Mouse (Mus musculus) liver, embryonic 16.5 days (tissue): ENCODE results near the gene Rtl10. TPM values are rescaled to one million over a fixed set of nuclear protein-coding genes. Genes with fewer than 3 reads are reported as not detected.

Source experiments
- ATAC-seq: fragments of 200-750 bp; cut with Nextera tagmentation; 2 replicates; pipeline ENCODE4 v1.8.0; 2017; ENCODE audit warnings: low read depth, mild to moderate bottlenecking, moderate number of reproducible peaks, moderate library complexity
- H3K27ac ChIP-seq: fragments of 300-500 bp; sonication (generic); 2 replicates; pipeline ENCODE4 v1.5.1; 2014; ENCODE audit warnings: mild to moderate bottlenecking, low read length
- H3K27me3 ChIP-seq: fragments of 300-500 bp; sonication (generic); 2 replicates; pipeline ENCODE4 v1.6.1; 2014; ENCODE audit warnings: low read depth, low read length, mixed read lengths; ENCODE audit not compliant: control insufficient read depth, insufficient read depth
- H3K36me3 ChIP-seq: fragments of 300-500 bp; sonication (generic); 2 replicates; pipeline ENCODE4 v1.6.1; 2014; ENCODE audit warnings: mild to moderate bottlenecking; ENCODE audit not compliant: control insufficient read depth, insufficient read depth
- H3K4me1 ChIP-seq: fragments of 300-500 bp; sonication (generic); 2 replicates; pipeline ENCODE4 v1.6.1; 2014; ENCODE audit warnings: low read depth, low read length, mixed read lengths; ENCODE audit not compliant: control insufficient read depth
- H3K4me2 ChIP-seq: fragments of 300-500 bp; sonication (generic); 2 replicates; pipeline ENCODE4 v1.6.1; 2014; ENCODE audit warnings: low read depth, low read length, mixed read lengths
- H3K4me3 ChIP-seq: fragments of 300-500 bp; sonication (generic); 2 replicates; pipeline ENCODE4 v1.5.1; 2014; ENCODE audit warnings: low read depth, mild to moderate bottlenecking, low read length
- H3K9ac ChIP-seq: fragments of 300-500 bp; sonication (generic); 2 replicates; pipeline ENCODE4 v1.6.1; 2014; ENCODE audit warnings: low read depth, low read length
- H3K9me3 ChIP-seq: fragments of 300-500 bp; sonication (generic); replicated peaks from 2 replicates; pipeline ENCODE4 v1.6.1; 2016; ENCODE audit warnings: low read length; ENCODE audit not compliant: control insufficient read depth
- WGBS: fragments of 180-500 bp; shearing (Covaris S2); extraction: QIAGEN DNeasy Blood & Tissue Kit; methylation state at CpG from one replicate; pipeline ENCODE4 v1.1.7; 2014; ENCODE audit not compliant: insufficient replicate concordance; 5-methylcytosine and 5-hydroxymethylcytosine counted together
- polyA plus RNA-seq: library from polyadenylated mRNA; unstranded; fragments of >200 nt; fragmentation: Nextera tagmentation; extraction: Ambion mirVana; gene quantifications from 2 replicates; pipeline ENCODE4 v1.2.1, GENCODE M21; 2015

The Rtl10 gene
- 0.43 and 0.54 TPM in 2 replicates for polyA plus RNA-seq

- under 1% methylated on average over 51 of the region's 51 CpGs for WGBS
- ATAC-seq, result peak; percentile 97
Measured at GRCm38 (mm10) chr16:18498558-18498990, at the start of gene Rtl10, which contains the start of gene Gnb1l. TSS of gene Rtl10 (plus strand) at chr16:18498901. TSS of gene Gnb1l (plus strand) at chr16:18498713.

GRCm38 (mm10) chr16:18449005-18449404, 49.7 kb upstream of the Rtl10 start:
- Histone ChIP-seq H3K4me2 (no peak overlapping the region), H3K27me3 (no peaks in the 10 kb centered on the region), H3K36me3 (peaks cover 66% of the 10 kb centered on the region), H3K4me3 (no peak overlapping the region), H3K27ac (no peak overlapping the region), H3K9ac (no peak overlapping the region), H3K4me1 (no peaks in the 10 kb centered on the region), H3K9me3 (no peaks in the 10 kb centered on the region)
- WGBS, result 88% methylated on average over 4 of the region's 4 CpGs
- no peak for ATAC-seq

More at GRCm38 (mm10) chr16:18498558-18498990, at the start of gene Rtl10, which contains the start of gene Gnb1l:
- Histone ChIP-seq H3K4me3 (peak within 1 kb of the TSS; percentile 81), H3K4me1 (peaks cover 16% of the 10 kb centered on the region), H3K27ac (peak within 1 kb of the TSS; percentile 73), H3K4me2 (peak within 1 kb of the TSS; percentile 92), H3K27me3 (no peaks in the 10 kb centered on the region), H3K9ac (peak within 1 kb of the TSS; percentile 89), H3K36me3 (peaks cover 9% of the 10 kb centered on the region), H3K9me3 (no peaks in the 10 kb centered on the region)

- no peak overlapping the region for H3K4me2 ChIP-seq
- ATAC-seq, result no peak
- H3K27ac ChIP-seq, result no peak overlapping the region
- no peaks in the 10 kb centered on the region for H3K27me3 ChIP-seq
- WGBS, result 87% methylated on average over 9 of the region's 9 CpGs
- peaks cover 67% of the 10 kb centered on the region for H3K36me3 ChIP-seq
- no peaks in the 10 kb centered on the region for H3K9me3 ChIP-seq
- no peak overlapping the region for H3K9ac ChIP-seq
- H3K4me1 ChIP-seq, result no peaks in the 10 kb centered on the region
- H3K4me3 ChIP-seq, result no peak overlapping the region
Measured at GRCm38 (mm10) chr16:18451486-18452181, 47.1 kb upstream of the Rtl10 start.

GRCm38 (mm10) chr16:18452361-18452862, 46.3 kb upstream of the Rtl10 start:
- no peaks in the 10 kb centered on the region for H3K9me3 ChIP-seq
- H3K36me3 ChIP-seq, result peaks cover 73% of the 10 kb centered on the region
- H3K4me1 ChIP-seq, result no peaks in the 10 kb centered on the region
- H3K4me2 ChIP-seq, result no peak overlapping the region
- no peaks in the 10 kb centered on the region for H3K27me3 ChIP-seq
- WGBS, result 90% methylated on average over 8 of the region's 8 CpGs
- no peak overlapping the region for H3K27ac ChIP-seq
- H3K4me3 ChIP-seq, result no peak overlapping the region
- no peak overlapping the region for H3K9ac ChIP-seq
- no peak for ATAC-seq

GRCm38 (mm10) chr16:18453846-18454245, 44.9 kb upstream of the Rtl10 start:
- no peak for ATAC-seq
- H3K4me2 ChIP-seq, result no peak overlapping the region
- H3K27ac ChIP-seq, result no peak overlapping the region
- H3K27me3 ChIP-seq, result no peaks in the 10 kb centered on the region
- H3K9ac ChIP-seq, result no peak overlapping the region
- H3K4me3 ChIP-seq, result no peak overlapping the region
- peaks cover 9% of the 10 kb centered on the region for H3K4me1 ChIP-seq
- WGBS, result 74% methylated on average over 5 of the region's 5 CpGs
- H3K9me3 ChIP-seq, result no peaks in the 10 kb centered on the region
- peaks cover 75% of the 10 kb centered on the region for H3K36me3 ChIP-seq

- no peak overlapping the region for H3K27ac ChIP-seq
- ATAC-seq, result no peak
- H3K4me2 ChIP-seq, result no peak overlapping the region
- H3K9ac ChIP-seq, result no peak overlapping the region
- WGBS, result 77% methylated on average over 6 of the region's 6 CpGs
- H3K27me3 ChIP-seq, result no peaks in the 10 kb centered on the region
- H3K4me3 ChIP-seq, result no peak overlapping the region
- H3K4me1 ChIP-seq, result peaks cover 22% of the 10 kb centered on the region
- H3K9me3 ChIP-seq, result no peaks in the 10 kb centered on the region
- H3K36me3 ChIP-seq, result peaks cover 70% of the 10 kb centered on the region
Measured at GRCm38 (mm10) chr16:18455407-18455806, 43.3 kb upstream of the Rtl10 start.

- Histone ChIP-seq H3K4me1 (peaks cover 22% of the 10 kb centered on the region), H3K27me3 (no peaks in the 10 kb centered on the region), H3K9ac (no peak overlapping the region), H3K36me3 (peaks cover 58% of the 10 kb centered on the region), H3K4me3 (no peak overlapping the region), H3K27ac (no peak overlapping the region), H3K9me3 (no peaks in the 10 kb centered on the region), H3K4me2 (no peak overlapping the region)
- no peak for ATAC-seq
Measured at GRCm38 (mm10) chr16:18458661-18459060, 40.0 kb upstream of the Rtl10 start.

- Histone ChIP-seq H3K36me3 (peaks cover 56% of the 10 kb centered on the region), H3K27ac (no peak overlapping the region; the same call in 1 of the 2 replicates), H3K9me3 (no peaks in the 10 kb centered on the region), H3K4me1 (peaks cover 22% of the 10 kb centered on the region), H3K4me2 (no peak overlapping the region), H3K27me3 (no peaks in the 10 kb centered on the region), H3K9ac (no peak overlapping the region), H3K4me3 (no peak overlapping the region)
- no peak for ATAC-seq
- 4% methylated on average over 12 of the region's 12 CpGs for WGBS
Measured at GRCm38 (mm10) chr16:18459335-18459954, 39.3 kb upstream of the Rtl10 start.

- Histone ChIP-seq H3K4me3 (no peak overlapping the region), H3K4me2 (no peak overlapping the region), H3K36me3 (peaks cover 55% of the 10 kb centered on the region), H3K9ac (no peak overlapping the region), H3K27ac (no peak overlapping the region; the same call in 1 of the 2 replicates), H3K27me3 (no peaks in the 10 kb centered on the region), H3K9me3 (no peaks in the 10 kb centered on the region), H3K4me1 (peaks cover 22% of the 10 kb centered on the region)
- 5% methylated on average over 11 of the region's 11 CpGs for WGBS
- peak; percentile 72 for ATAC-seq
Measured at GRCm38 (mm10) chr16:18459955-18460370, 38.7 kb upstream of the Rtl10 start.
